Mouse (Mus musculus): Measurements from ENCODE around the gene Iqcf5. TPM values are rescaled to one million over a fixed set of nuclear protein-coding genes. Genes with fewer than 3 reads are reported as not detected.

The Iqcf5 gene
- total and polyA plus RNA-seq, 2 experiments = not detected

DNA sequence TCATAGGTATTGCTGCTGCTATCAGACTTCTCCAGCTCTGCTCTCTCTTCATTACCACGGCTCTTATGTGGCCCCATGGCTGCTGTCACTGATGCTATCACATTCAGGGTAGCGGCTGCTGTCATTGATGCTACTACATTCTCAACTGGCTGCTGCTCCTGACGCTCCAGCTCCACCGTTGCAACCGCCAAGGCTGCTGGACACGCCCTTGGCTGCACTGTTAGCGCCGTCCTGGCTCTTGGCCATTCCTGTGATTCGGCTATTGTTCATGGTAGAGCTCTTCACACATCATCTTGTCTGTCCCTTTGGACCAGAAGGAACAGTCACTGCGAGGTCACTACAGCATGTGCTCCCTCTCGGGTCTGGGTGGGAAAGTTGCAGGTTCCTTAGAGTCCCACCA is 47.9 kb downstream of the Iqcf5 start:
- Histone ChIP-seq H3K79me2 (ENCODE audit: control insufficient read depth, insufficient read depth, low read length) (no peaks in the 10 kb centered on the region), H3K4me1 (ENCODE audit: control insufficient read depth, insufficient read depth, low read length) (no peaks in the 10 kb centered on the region), H3K9ac (ENCODE audit: low read depth, low read length) (no peak overlapping the region), H3K27me3 (ENCODE audit: control insufficient read depth, insufficient read depth, low read length) (no peaks in the 10 kb centered on the region), H3K4me3 (ENCODE audit: insufficient read depth, low read depth, low read length) (no peak overlapping the region), H3K27ac (replicated peaks; ENCODE audit: insufficient read depth, low read depth, low read length) (no peak overlapping the region), H3K36me3 (ENCODE audit: control insufficient read depth, insufficient read depth, low read length) (no peaks in the 10 kb centered on the region)
- 93% methylated on average over 11 of the region's 11 CpGs for WGBS
- TF ChIP-seq CTCF (IDR thresholded peaks at IDR 0.05; ENCODE audit: low read depth, low read length) (no peak), POLR2A (IDR thresholded peaks at IDR 0.05; ENCODE audit: extremely low read depth, insufficient read depth, low read length) (no peak)
- DNase-seq (ENCODE audit: extremely low read depth, low read depth, low spot score) = no peak

DNA sequence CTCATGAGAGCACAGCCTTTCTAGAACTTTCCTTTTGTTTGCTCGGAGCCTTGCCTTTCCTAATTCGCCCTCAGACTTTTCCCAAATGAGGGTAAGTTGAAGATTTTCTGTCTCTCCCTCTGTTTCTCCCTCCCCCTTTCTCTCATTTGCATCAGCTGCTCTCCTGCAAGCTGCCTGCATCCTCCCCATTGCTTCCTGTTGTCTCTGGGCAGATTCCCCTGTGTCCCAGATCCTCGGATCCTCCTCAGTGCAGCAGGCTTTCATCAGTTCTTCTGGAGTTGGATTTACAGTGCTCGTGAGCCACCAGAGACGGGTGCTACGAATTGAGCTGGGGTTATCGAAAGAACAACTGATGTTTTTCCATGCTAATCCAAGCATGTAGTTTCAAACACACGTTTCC is 49.7 kb downstream of the Iqcf5 start:
- Histone ChIP-seq H3K36me3 (ENCODE audit: control insufficient read depth, insufficient read depth, low read length) (no peaks in the 10 kb centered on the region), H3K9ac (ENCODE audit: low read depth, low read length) (no peak overlapping the region), H3K27me3 (ENCODE audit: control insufficient read depth, insufficient read depth, low read length) (no peaks in the 10 kb centered on the region), H3K79me2 (ENCODE audit: control insufficient read depth, insufficient read depth, low read length) (no peaks in the 10 kb centered on the region), H3K27ac (replicated peaks; ENCODE audit: insufficient read depth, low read depth, low read length) (no peak overlapping the region), H3K4me1 (ENCODE audit: control insufficient read depth, insufficient read depth, low read length) (no peaks in the 10 kb centered on the region), H3K4me3 (ENCODE audit: insufficient read depth, low read depth, low read length) (no peak overlapping the region)
- no peak for DNase-seq (ENCODE audit: extremely low read depth, low read depth, low spot score)
- WGBS = 81% methylated on average over 8 of the region's 8 CpGs
- TF ChIP-seq CTCF (IDR thresholded peaks at IDR 0.05; ENCODE audit: low read depth, low read length) (no peak), POLR2A (IDR thresholded peaks at IDR 0.05; ENCODE audit: extremely low read depth, insufficient read depth, low read length) (no peak)

Other genes with a start within 250 kb of the Iqcf5 start
- 1.8 and 3.2 TPM in 2 replicates for gene Poc1a, start 233.5 kb upstream of the Iqcf5 start, total RNA-seq (2014; rRNA removed)
- 3.1 and 3.9 TPM in 2 replicates for gene Poc1a, start 233.5 kb upstream of the Iqcf5 start, polyA plus RNA-seq (2012; rRNA removed)
- gene Dusp7, start 145.9 kb upstream of the Iqcf5 start, total RNA-seq (2014; rRNA removed) = 1.8 and 2.5 TPM in 2 replicates
- 7.7 and 10.1 TPM in 2 replicates for gene Dusp7, start 145.9 kb upstream of the Iqcf5 start, polyA plus RNA-seq (2012; rRNA removed)
- gene Rpl29, start 85.1 kb upstream of the Iqcf5 start, total RNA-seq (2014; rRNA removed) = 182 and 210 TPM in 2 replicates
- 230 and 232 TPM in 2 replicates for gene Rpl29, start 85.1 kb upstream of the Iqcf5 start, polyA plus RNA-seq (2012; rRNA removed)
- gene Acy1, start 76.3 kb upstream of the Iqcf5 start, total RNA-seq (2014; rRNA removed) = 65.2 and 76.5 TPM in 2 replicates
- gene Acy1, start 76.3 kb upstream of the Iqcf5 start, polyA plus RNA-seq (2012; rRNA removed) = 50.7 and 64.3 TPM in 2 replicates
- gene Abhd14b, start 67.1 kb upstream of the Iqcf5 start, total RNA-seq (2014; rRNA removed) = 129 and 183 TPM in 2 replicates
- 402 and 415 TPM in 2 replicates for gene Abhd14b, start 67.1 kb upstream of the Iqcf5 start, polyA plus RNA-seq (2012; rRNA removed)
- gene Abhd14a, start 66.9 kb upstream of the Iqcf5 start, total RNA-seq (2014; rRNA removed) = 8.2 and 10.4 TPM in 2 replicates
- 22.7 and 24.4 TPM in 2 replicates for gene Abhd14a, start 66.9 kb upstream of the Iqcf5 start, polyA plus RNA-seq (2012; rRNA removed)
- gene Pcbp4, start 61.3 kb upstream of the Iqcf5 start, total RNA-seq (2014; rRNA removed) = 15.9 and 22.2 TPM in 2 replicates
- gene Pcbp4, start 61.3 kb upstream of the Iqcf5 start, polyA plus RNA-seq (2012; rRNA removed) = 43.3 and 52.5 TPM in 2 replicates
- gene Gpr62, start 48.6 kb upstream of the Iqcf5 start, total RNA-seq (2014; rRNA removed) = not detected in 2 replicates
- gene Gpr62, start 48.6 kb upstream of the Iqcf5 start, polyA plus RNA-seq (2012; rRNA removed) = not detected in 2 replicates
- 7.8 and 9.3 TPM in 2 replicates for gene Rrp9, start 38.6 kb upstream of the Iqcf5 start, total RNA-seq (2014; rRNA removed)
- gene Rrp9, start 38.6 kb upstream of the Iqcf5 start, polyA plus RNA-seq (2012; rRNA removed) = 12.4 and 16.0 TPM in 2 replicates
- 14.0 and 19.4 TPM in 2 replicates for gene Parp3, start 37.6 kb upstream of the Iqcf5 start, total RNA-seq (2014; rRNA removed)
- 23.0 and 23.3 TPM in 2 replicates for gene Parp3, start 37.6 kb upstream of the Iqcf5 start, polyA plus RNA-seq (2012; rRNA removed)
- not detected in 2 replicates for gene Iqcf1, start 14.6 kb upstream of the Iqcf5 start, total RNA-seq (2014; rRNA removed)
- gene Iqcf1, start 14.6 kb upstream of the Iqcf5 start, polyA plus RNA-seq (2012; rRNA removed) = not detected in 2 replicates
- not detected in 2 replicates for gene Iqcf3, start 47.1 kb downstream of the Iqcf5 start, total RNA-seq (2014; rRNA removed)
- not detected in 2 replicates for gene Iqcf3, start 47.1 kb downstream of the Iqcf5 start, polyA plus RNA-seq (2012; rRNA removed)
- not detected in 2 replicates for gene Iqcf4, start 56.4 kb downstream of the Iqcf5 start, total RNA-seq (2014; rRNA removed)
- gene Iqcf4, start 56.4 kb downstream of the Iqcf5 start, polyA plus RNA-seq (2012; rRNA removed) = not detected in 2 replicates
- not detected in 2 replicates for gene Iqcf6, start 112.0 kb downstream of the Iqcf5 start, total RNA-seq (2014; rRNA removed)
- not detected in 2 replicates for gene Iqcf6, start 112.0 kb downstream of the Iqcf5 start, polyA plus RNA-seq (2012; rRNA removed)
- not detected in 2 replicates for gene Grm2, start 141.5 kb downstream of the Iqcf5 start, total RNA-seq (2014; rRNA removed)
- not detected in 2 replicates for gene Grm2, start 141.5 kb downstream of the Iqcf5 start, polyA plus RNA-seq (2012; rRNA removed)
- 52.6 and 63.1 TPM in 2 replicates for gene Tex264, start 171.4 kb downstream of the Iqcf5 start, total RNA-seq (2014; rRNA removed)
- 147 and 163 TPM in 2 replicates for gene Tex264, start 171.4 kb downstream of the Iqcf5 start, polyA plus RNA-seq (2012; rRNA removed)